Mouse (Mus musculus) ES-Bruce4 (cell line): ENCODE measurements around the gene Pcbd1.

Experiments used
- CTCF ChIP-seq: IDR thresholded peaks from one replicate; pipeline ENCODE4 v1.8.1; 2011; ENCODE audit warnings: low read depth, low read length
- POLR2A ChIP-seq: IDR thresholded peaks from one replicate; pipeline ENCODE4 v1.8.1; 2011; ENCODE audit warnings: low read length; ENCODE audit not compliant: insufficient read depth

- TF ChIP-seq CTCF (no peak), POLR2A (no peak)
These were observed 25.8 kb upstream of the Pcbd1 start for GRCm38 (mm10) chr10:61063271-61063864.
